8 mouse cellular contexts compared by ENCODE assay signal in genomic region chrX:153497688-153498516, GRCm38 (mm10). TPM values are rescaled to one million over a fixed set of nuclear protein-coding genes. Genes with fewer than 3 reads are reported as not detected.
DNase-seq lines count a peak whose midpoint lies in the region; ATAC-seq lines count a peak whose summit lies in the region.

Ubqln2 (plus strand) TSS chrX:153498227.

- intact Hi-C loops in left cerebral cortex, postnatal 4 days (cut with DNase I): no loop called here

- H3K9me3 ChIP-seq in embryonic facial prominence, embryonic 11.5 days (replicated peaks; ENCODE audit: control insufficient read depth, low read length): no peaks in the 10 kb centered on the region
- H3K9me3 ChIP-seq in midbrain, embryonic 11.5 days (ENCODE audit: control insufficient read depth, low read length): no peaks in the 10 kb centered on the region

- peak within 1 kb of the TSS; percentile 71 for H3K4me2 ChIP-seq in embryonic facial prominence, embryonic 11.5 days (ENCODE audit: low read depth, low read length)
- peak within 1 kb of the TSS; percentile 66 for H3K4me2 ChIP-seq in midbrain, embryonic 11.5 days

- H3K27me3 ChIP-seq in embryonic facial prominence, embryonic 11.5 days (ENCODE audit: control insufficient read depth, insufficient read depth, low read length): no peaks in the 10 kb centered on the region
- H3K27me3 ChIP-seq in midbrain, embryonic 11.5 days (ENCODE audit: control insufficient read depth, insufficient read depth, low read length): no peaks in the 10 kb centered on the region

- WGBS in embryonic facial prominence, embryonic 11.5 days: 12% methylated on average over 35 of the region's 76 CpGs
- 22% methylated on average over 59 of the region's 76 CpGs for WGBS in midbrain, embryonic 11.5 days

- no peaks in the 10 kb centered on the region for H3K36me3 ChIP-seq in embryonic facial prominence, embryonic 11.5 days (replicated peaks; ENCODE audit: control insufficient read depth, insufficient read depth, low read depth, low read length)
- no peaks in the 10 kb centered on the region for H3K36me3 ChIP-seq in midbrain, embryonic 11.5 days (ENCODE audit: control insufficient read depth, insufficient read depth, low read length)

- ATAC-seq in embryonic facial prominence, embryonic 11.5 days (replicated peaks; ENCODE audit: insufficient number of reproducible peaks, low FRiP score, low TSS enrichment, low read depth): peak; percentile 96
- peak; percentile 94 for ATAC-seq in granulocyte monocyte progenitor cell, adult 5-6 weeks (replicated peaks; ENCODE audit: poor library complexity, severe bottlenecking)
- ATAC-seq in midbrain, embryonic 11.5 days (ENCODE audit: low FRiP score): peak; percentile 95

- H3K9ac ChIP-seq in embryonic facial prominence, embryonic 11.5 days (replicated peaks; ENCODE audit: low read length): peak within 1 kb of the TSS; percentile 83
- H3K9ac ChIP-seq in midbrain, embryonic 11.5 days (ENCODE audit: low read length): peak within 1 kb of the TSS; percentile 91

- peak; percentile 86 for DNase-seq in adrenal gland, postnatal 14 days
- DNase-seq in embryonic facial prominence, embryonic 11.5 days (ENCODE audit: low spot score): peak; percentile 83
- DNase-seq in kidney, adult 11 months: peak; percentile 78
- peak; percentile 93 for DNase-seq in left cerebral cortex, postnatal 4 days
- DNase-seq in midbrain, embryonic 11.5 days (ENCODE audit: low spot score, missing footprints): peak; percentile 95
- DNase-seq in right cerebral cortex, postnatal 4 days: peak; percentile 77
- DNase-seq in yolk sac, embryonic 10.5 days (ENCODE audit: low spot score): peak; percentile 91

- H3K4me1 ChIP-seq in embryonic facial prominence, embryonic 11.5 days (ENCODE audit: control insufficient read depth, insufficient read depth, low read length): no peaks in the 10 kb centered on the region
- H3K4me1 ChIP-seq in midbrain, embryonic 11.5 days (ENCODE audit: control insufficient read depth, insufficient read depth, low read length): peaks cover 4% of the 10 kb centered on the region; the same call in 1 of the 2 replicates

- peak within 1 kb of the TSS; percentile 85 for H3K27ac ChIP-seq in embryonic facial prominence, embryonic 11.5 days (replicated peaks; ENCODE audit: low read depth, low read length)
- H3K27ac ChIP-seq in midbrain, embryonic 11.5 days (ENCODE audit: low read depth, low read length): peak within 1 kb of the TSS; percentile 93

- peak within 1 kb of the TSS; percentile 53 for H3K4me3 ChIP-seq in embryonic facial prominence, embryonic 11.5 days (ENCODE audit: low read depth, low read length)
- peak within 1 kb of the TSS; percentile 67 for H3K4me3 ChIP-seq in midbrain, embryonic 11.5 days (ENCODE audit: low read depth, low read length)

RNA-seq across cellular contexts. Expression of gene Ubqln2, which starts in this region (rescaled TPM):
- 55.7 and 58.6 TPM in 2 replicates for total RNA-seq in adrenal gland, postnatal 14 days (2021)
- polyA plus RNA-seq in embryonic facial prominence, embryonic 11.5 days (2014; fragmentation: Nextera tagmentation; extraction: Ambion mirVana): 39.1 and 43.8 TPM in 2 replicates
- 40.2 and 40.5 TPM in 2 replicates for total RNA-seq in granulocyte monocyte progenitor cell, adult 5-6 weeks (2014; fragmentation: Nextera tagmentation)
- 4.4 and 8.1 TPM in 2 replicates for total RNA-seq in granulocyte monocyte progenitor cell, adult 5-6 weeks (2017)
- total RNA-seq in left cerebral cortex, postnatal 4 days (2021): 100 to 1,000 TPM; 223 to 236 TPM
- polyA plus RNA-seq in midbrain, embryonic 11.5 days (2014; fragmentation: Nextera tagmentation; extraction: Ambion mirVana): 61.0 and 63.8 TPM in 2 replicates

Comparison
In these comparisons a context has a peak if more than half of its experiments do, and no peak if none do; other contexts are left out.
1. Peak in every context shown above with its lines: DNase-seq, ATAC-seq, H3K4me3 ChIP-seq and H3K27ac ChIP-seq.